Mouse (Mus musculus): ENCODE data around the gene Fhl2. TPM values are rescaled to one million over a fixed set of nuclear protein-coding genes. Genes with fewer than 3 reads are reported as not detected.
A peak's percentile ranks its signal among the peaks of the same experiment; 100 is the strongest.

The Fhl2 gene
- polyA plus RNA-seq, 1 experiment from 2014 or later, result 145 TPM

DNA sequence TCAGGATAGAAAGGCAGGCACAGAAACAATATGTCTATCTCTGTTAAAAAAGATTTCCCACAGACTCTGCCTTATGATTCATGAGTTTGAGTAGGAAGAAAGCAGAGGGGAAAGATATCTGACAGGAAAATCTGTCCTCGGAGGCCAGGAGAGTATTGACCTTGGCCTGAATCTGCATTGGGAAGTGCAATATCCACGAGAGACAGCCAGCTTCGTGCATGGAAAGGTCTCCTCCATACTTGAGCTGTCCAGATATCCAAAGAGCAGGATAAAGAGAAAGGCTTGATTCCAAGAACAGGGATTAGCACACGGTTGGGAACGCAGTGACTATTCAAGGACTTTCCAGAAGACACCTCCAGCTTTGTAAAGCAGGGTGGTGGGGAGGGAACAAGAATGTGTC is 43.2 kb downstream of the Fhl2 start:
- Histone ChIP-seq H3K4me2 (ENCODE audit: low read length) (no peak overlapping the region), H3K4me3 (replicated peaks; ENCODE audit: low read depth, low read length) (no peak overlapping the region), H3K27ac (no peak overlapping the region), H3K9ac (ENCODE audit: low read depth, low read length) (no peak overlapping the region), H3K36me3 (ENCODE audit: insufficient read depth, low read length) (0 out of 2 replicates have a peak, but pooled peaks cover 2% of the 10 kb centered on the region), H3K4me1 (replicated peaks; ENCODE audit: insufficient read depth, low read length) (peaks cover 9% of the 10 kb centered on the region), H3K27me3 (ENCODE audit: insufficient read depth, low read length) (no peaks in the 10 kb centered on the region), H3K9me3 (replicated peaks; ENCODE audit: low read length) (no peaks in the 10 kb centered on the region)
- ATAC-seq (replicated peaks; ENCODE audit: low FRiP score, low read depth), result no peak
- no peak for TF ChIP-seq CTCF (IDR thresholded peaks at IDR 0.05; ENCODE audit: low read depth)
- no peak for DNase-seq (ENCODE audit: low spot score)
- WGBS, result 68% methylated on average over 5 of the region's 5 CpGs

DNA sequence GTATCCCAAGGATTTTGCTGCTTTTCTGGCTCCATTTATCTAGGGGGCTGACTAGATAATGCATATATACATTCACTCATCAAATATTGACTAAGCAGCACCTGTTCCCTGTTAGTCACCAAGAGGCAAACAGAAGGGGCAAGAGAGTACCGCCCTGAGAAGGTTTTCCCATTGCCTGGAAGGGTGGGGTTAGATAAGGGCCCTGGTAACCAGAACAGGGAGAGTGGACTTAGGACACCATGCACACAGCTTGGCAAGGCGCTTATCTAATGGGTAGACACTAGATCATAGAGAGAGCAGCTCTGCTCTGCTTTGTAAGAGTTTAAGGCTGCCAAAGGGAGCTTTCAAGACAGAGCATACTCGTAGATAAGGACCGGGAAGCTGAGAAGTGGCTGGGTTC is 44.2 kb downstream of the Fhl2 start:
- no peaks in the 10 kb centered on the region for H3K27me3 ChIP-seq (ENCODE audit: insufficient read depth, low read length)
- no peak overlapping the region; the same call in 1 of the 2 replicates for H3K27ac ChIP-seq
- H3K36me3 ChIP-seq (ENCODE audit: insufficient read depth, low read length), result 0 out of 2 replicates have a peak, but pooled peaks cover 2% of the 10 kb centered on the region
- H3K4me1 ChIP-seq (replicated peaks; ENCODE audit: insufficient read depth, low read length), result peaks cover 9% of the 10 kb centered on the region
- H3K4me3 ChIP-seq (replicated peaks; ENCODE audit: low read depth, low read length), result no peak overlapping the region
- no peak overlapping the region for H3K9ac ChIP-seq (ENCODE audit: low read depth, low read length)
- ATAC-seq (replicated peaks; ENCODE audit: low FRiP score, low read depth) (no peak), DNase-seq (ENCODE audit: low spot score) (no peak)
- WGBS, result 77% methylated on average over 4 of the region's 4 CpGs
- H3K4me2 ChIP-seq (ENCODE audit: low read length), result no peak overlapping the region
- TF ChIP-seq CTCF (IDR thresholded peaks at IDR 0.05; ENCODE audit: low read depth), result no peak
- H3K9me3 ChIP-seq (replicated peaks; ENCODE audit: low read length), result no peaks in the 10 kb centered on the region

DNA sequence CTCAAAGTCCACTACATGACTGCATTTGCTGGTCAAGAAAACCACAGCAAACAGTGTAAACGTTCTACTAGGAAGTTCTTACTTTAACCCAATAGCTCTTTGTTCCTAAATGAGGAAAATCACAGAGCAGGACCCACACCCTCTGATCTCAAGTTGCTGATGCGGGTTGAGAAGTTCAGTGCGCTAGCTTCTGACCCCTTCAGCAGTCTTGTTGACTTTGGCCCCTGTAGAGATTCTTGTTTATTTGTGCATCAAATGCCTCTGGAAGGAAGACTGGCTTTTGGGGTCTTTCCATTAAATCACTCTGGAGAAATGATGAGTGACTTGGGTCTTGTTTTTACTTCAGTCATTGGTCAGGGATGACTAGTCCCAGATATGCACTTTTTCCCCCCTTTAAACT is 46.6 kb downstream of the Fhl2 start:
- H3K27ac ChIP-seq, result peak overlapping the region; percentile 57
- peaks cover 7% of the 10 kb centered on the region; the same call in 1 of the 2 replicates for H3K36me3 ChIP-seq (ENCODE audit: insufficient read depth, low read length)
- no peaks in the 10 kb centered on the region for H3K27me3 ChIP-seq (ENCODE audit: insufficient read depth, low read length)
- peaks cover 9% of the 10 kb centered on the region for H3K4me1 ChIP-seq (replicated peaks; ENCODE audit: insufficient read depth, low read length)
- no peaks in the 10 kb centered on the region for H3K9me3 ChIP-seq (replicated peaks; ENCODE audit: low read length)
- DNase-seq (ENCODE audit: low spot score) (peak; percentile 91), ATAC-seq (replicated peaks; ENCODE audit: low FRiP score, low read depth) (no peak)
- 31% methylated on average over 3 of the region's 3 CpGs for WGBS
- H3K4me2 ChIP-seq (ENCODE audit: low read length), result no peak overlapping the region
- H3K4me3 ChIP-seq (replicated peaks; ENCODE audit: low read depth, low read length), result no peak overlapping the region
- H3K9ac ChIP-seq (ENCODE audit: low read depth, low read length), result no peak overlapping the region
- no peak for TF ChIP-seq CTCF (IDR thresholded peaks at IDR 0.05; ENCODE audit: low read depth)

DNA sequence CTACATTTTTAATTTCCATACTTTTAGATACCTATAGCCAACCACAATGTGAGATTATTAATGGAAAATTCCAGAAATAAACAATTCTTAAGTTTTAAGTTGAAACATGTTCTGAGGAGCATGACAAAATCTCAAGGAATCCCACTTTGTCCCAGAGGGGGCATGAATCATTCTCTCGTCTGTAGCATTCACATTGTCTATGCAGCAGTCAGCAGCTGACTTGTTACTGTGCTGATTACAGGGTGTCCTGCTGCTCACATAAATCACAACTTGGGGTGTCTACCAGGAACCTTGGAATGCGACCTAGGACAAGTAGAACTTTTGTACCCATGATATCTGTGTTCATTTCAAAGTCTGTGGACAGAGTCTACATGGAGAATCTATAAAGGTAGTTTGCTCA is 49.3 kb downstream of the Fhl2 start:
- no peak for ATAC-seq (replicated peaks; ENCODE audit: low FRiP score, low read depth)
- H3K9me3 ChIP-seq (replicated peaks; ENCODE audit: low read length), result no peaks in the 10 kb centered on the region
- H3K4me2 ChIP-seq (ENCODE audit: low read length), result no peak overlapping the region
- no peak for DNase-seq (ENCODE audit: low spot score)
- WGBS, result 58% methylated on average over 2 of the region's 2 CpGs
- H3K27ac ChIP-seq, result no peak overlapping the region
- peaks cover 12% of the 10 kb centered on the region for H3K4me1 ChIP-seq (replicated peaks; ENCODE audit: insufficient read depth, low read length)
- peaks cover 8% of the 10 kb centered on the region; the same call in 1 of the 2 replicates for H3K36me3 ChIP-seq (ENCODE audit: insufficient read depth, low read length)
- no peak for TF ChIP-seq CTCF (IDR thresholded peaks at IDR 0.05; ENCODE audit: low read depth)
- H3K4me3 ChIP-seq (replicated peaks; ENCODE audit: low read depth, low read length), result no peak overlapping the region
- no peak overlapping the region for H3K9ac ChIP-seq (ENCODE audit: low read depth, low read length)
- H3K27me3 ChIP-seq (ENCODE audit: insufficient read depth, low read length), result no peaks in the 10 kb centered on the region

DNA sequence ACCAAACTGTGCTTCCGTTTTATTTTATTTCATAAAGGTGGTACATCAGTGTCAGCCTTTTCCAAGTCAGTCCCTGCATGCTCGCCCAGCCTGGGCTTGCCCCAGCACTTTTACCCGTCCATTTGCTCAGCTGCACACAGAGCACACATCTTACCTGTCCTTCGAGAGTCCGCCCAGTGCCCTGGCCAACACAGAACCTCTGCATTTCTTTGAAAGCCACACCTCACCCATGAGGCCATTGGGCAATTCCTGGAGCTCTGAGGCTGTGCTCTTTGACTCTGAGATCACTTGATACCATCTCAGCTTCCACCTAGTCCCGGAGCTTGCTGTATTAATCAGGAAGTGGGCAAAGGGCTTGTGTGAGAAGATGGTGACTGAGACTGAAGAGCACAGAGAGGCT is 51.4 kb downstream of the Fhl2 start:
- WGBS, result 78% methylated on average over 6 of the region's 6 CpGs

DNA sequence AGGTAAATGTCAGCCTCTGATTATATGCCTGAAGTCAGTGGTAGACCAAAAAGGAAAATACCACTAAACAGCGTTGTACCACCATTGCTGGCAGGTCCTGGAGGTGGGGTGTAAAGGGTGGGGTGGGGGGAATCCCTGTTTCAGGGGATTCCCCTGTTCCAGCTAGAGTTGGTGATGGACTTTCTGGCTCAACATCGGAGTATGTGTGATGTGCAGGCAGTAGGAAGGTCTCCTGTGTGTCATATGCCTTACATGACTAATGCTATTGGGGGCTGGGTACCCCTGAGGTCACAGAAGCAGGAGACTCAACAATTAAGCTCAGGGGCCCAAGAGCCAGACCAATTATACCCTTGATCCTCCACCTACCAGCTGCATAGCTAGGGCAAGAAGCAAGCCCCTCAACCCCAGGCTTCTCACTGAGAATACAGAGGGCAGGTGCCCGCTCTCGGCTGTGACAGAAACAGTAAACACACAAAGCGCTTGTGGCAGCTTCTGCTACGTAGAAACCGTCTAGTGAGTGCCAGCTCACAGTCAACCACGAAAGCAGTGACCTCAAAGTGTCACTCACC is 52.4 kb downstream of the Fhl2 start:
- no peak overlapping the region for H3K27ac ChIP-seq
- H3K9ac ChIP-seq (ENCODE audit: low read depth, low read length), result no peak overlapping the region
- WGBS, result 70% methylated on average over 8 of the region's 8 CpGs
- peaks cover 3% of the 10 kb centered on the region for H3K4me1 ChIP-seq (replicated peaks; ENCODE audit: insufficient read depth, low read length)
- no peak overlapping the region for H3K4me2 ChIP-seq (ENCODE audit: low read length)
- H3K27me3 ChIP-seq (ENCODE audit: insufficient read depth, low read length), result no peaks in the 10 kb centered on the region
- H3K4me3 ChIP-seq (replicated peaks; ENCODE audit: low read depth, low read length), result no peak overlapping the region
- DNase-seq (ENCODE audit: low spot score) (no peak), ATAC-seq (replicated peaks; ENCODE audit: low FRiP score, low read depth) (no peak)
- no peak for TF ChIP-seq CTCF (IDR thresholded peaks at IDR 0.05; ENCODE audit: low read depth)
- H3K9me3 ChIP-seq (replicated peaks; ENCODE audit: low read length), result no peaks in the 10 kb centered on the region
- peaks cover 8% of the 10 kb centered on the region; the same call in 1 of the 2 replicates for H3K36me3 ChIP-seq (ENCODE audit: insufficient read depth, low read length)

More for the DNA sequence above, 51.4 kb downstream of the Fhl2 start:
- Histone ChIP-seq H3K36me3 (ENCODE audit: insufficient read depth, low read length) (peaks cover 8% of the 10 kb centered on the region; the same call in 1 of the 2 replicates), H3K9ac (ENCODE audit: low read depth, low read length) (no peak overlapping the region), H3K27ac (no peak overlapping the region), H3K4me2 (ENCODE audit: low read length) (no peak overlapping the region), H3K4me1 (replicated peaks; ENCODE audit: insufficient read depth, low read length) (peaks cover 8% of the 10 kb centered on the region), H3K4me3 (replicated peaks; ENCODE audit: low read depth, low read length) (no peak overlapping the region), H3K9me3 (replicated peaks; ENCODE audit: low read length) (no peaks in the 10 kb centered on the region), H3K27me3 (ENCODE audit: insufficient read depth, low read length) (no peaks in the 10 kb centered on the region)
- TF ChIP-seq CTCF (IDR thresholded peaks at IDR 0.05; ENCODE audit: low read depth), result no peak
- DNase-seq (ENCODE audit: low spot score) (no peak), ATAC-seq (replicated peaks; ENCODE audit: low FRiP score, low read depth) (no peak)

DNA sequence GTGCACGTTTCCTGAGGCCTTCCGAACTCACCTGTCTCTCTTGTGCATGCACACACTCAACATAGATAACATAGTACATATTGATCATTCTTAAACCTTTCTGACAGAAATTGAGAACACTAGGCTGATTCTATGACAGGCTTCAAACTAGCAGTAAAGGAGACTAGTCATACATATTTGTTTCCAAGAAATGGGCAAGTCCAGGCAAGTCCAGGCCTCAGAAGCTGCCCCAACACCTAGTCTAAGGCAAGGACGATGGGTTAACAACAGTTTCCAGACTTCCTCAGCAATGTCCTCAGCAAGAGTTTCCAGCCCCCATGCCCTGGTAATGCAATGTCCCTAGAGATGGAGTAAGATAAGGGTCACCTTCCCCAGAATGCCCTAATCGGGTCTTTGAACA is 53.0 kb downstream of the Fhl2 start:
- no peak overlapping the region for H3K4me2 ChIP-seq (ENCODE audit: low read length)
- H3K4me3 ChIP-seq (replicated peaks; ENCODE audit: low read depth, low read length), result no peak overlapping the region
- TF ChIP-seq CTCF (IDR thresholded peaks at IDR 0.05; ENCODE audit: low read depth), result no peak
- H3K27me3 ChIP-seq (ENCODE audit: insufficient read depth, low read length), result no peaks in the 10 kb centered on the region
- 78% methylated on average over 4 of the region's 4 CpGs for WGBS
- ATAC-seq (replicated peaks; ENCODE audit: low FRiP score, low read depth) (no peak), DNase-seq (ENCODE audit: low spot score) (no peak)
- peaks cover 3% of the 10 kb centered on the region for H3K4me1 ChIP-seq (replicated peaks; ENCODE audit: insufficient read depth, low read length)
- H3K27ac ChIP-seq, result 0 out of 2 replicates have a peak overlapping the region, but pooled peaks have one; percentile 38
- no peak overlapping the region for H3K9ac ChIP-seq (ENCODE audit: low read depth, low read length)
- H3K9me3 ChIP-seq (replicated peaks; ENCODE audit: low read length), result no peaks in the 10 kb centered on the region
- H3K36me3 ChIP-seq (ENCODE audit: insufficient read depth, low read length), result peaks cover 8% of the 10 kb centered on the region; the same call in 1 of the 2 replicates
